Mouse (Mus musculus) limb, embryonic 10.5 days (tissue): ENCODE measurements around the gene Ptms. TPM values are rescaled to one million over a fixed set of nuclear protein-coding genes. Genes with fewer than 3 reads are reported as not detected.

Source experiments
- DNase-seq: peaks from one replicate; pipeline ENCODE4 v3.0.0-alpha.2; 2017; ENCODE audit warnings: low spot score
- H3K27ac ChIP-seq: fragments of 300-500 bp; sonication (generic); 2 replicates; pipeline ENCODE4 v1.5.1; 2016; ENCODE audit warnings: mild to moderate bottlenecking
- H3K27me3 ChIP-seq: fragments of 300-500 bp; sonication (generic); 2 replicates; pipeline ENCODE4 v1.6.1; 2016; ENCODE audit warnings: low read depth, mild to moderate bottlenecking; ENCODE audit not compliant: poor library complexity, severe bottlenecking
- H3K36me3 ChIP-seq: fragments of 300-500 bp; sonication (generic); 2 replicates; pipeline ENCODE4 v1.6.1; 2016; ENCODE audit warnings: mild to moderate bottlenecking, moderate library complexity
- H3K4me1 ChIP-seq: fragments of 300-500 bp; sonication (generic); 2 replicates; pipeline ENCODE4 v1.6.1; 2016
- H3K4me3 ChIP-seq: fragments of 300-500 bp; sonication (generic); 2 replicates; pipeline ENCODE4 v1.5.1; 2016; ENCODE audit warnings: mild to moderate bottlenecking, moderate library complexity
- H3K9me3 ChIP-seq: fragments of 300-500 bp; sonication (generic); replicated peaks from 2 replicates; pipeline ENCODE4 v1.6.1; 2016; ENCODE audit warnings: mild to moderate bottlenecking
- WGBS: fragments of 180-500 bp; shearing (Covaris S2); methylation state at CpG from one replicate; pipeline ENCODE4 v1.1.7; 2016; 5-methylcytosine and 5-hydroxymethylcytosine counted together
- polyA plus RNA-seq: library from polyadenylated mRNA; unstranded; fragments of >200 nt; fragmentation: Nextera tagmentation; extraction: Ambion mirVana; gene quantifications from 2 replicates; pipeline ENCODE4 v1.2.1, GENCODE M21; 2016

Ptms gene
- polyA plus RNA-seq, 1 experiment from 2014 or later: 208 TPM

GRCm38 (mm10) chr6:124941679-124942078, 21.8 kb upstream of the Ptms start:
- WGBS: 92% methylated on average over 1 of the region's 1 CpGs
- Histone ChIP-seq H3K36me3 (peaks cover 33% of the 10 kb centered on the region), H3K27me3 (no peaks in the 10 kb centered on the region)

GRCm38 (mm10) chr6:124938554-124938953, 18.7 kb upstream of the Ptms start:
- Histone ChIP-seq H3K9me3 (no peaks in the 10 kb centered on the region), H3K4me1 (peaks cover 12% of the 10 kb centered on the region), H3K27ac (no peak overlapping the region), H3K4me3 (no peak overlapping the region), H3K27me3 (no peaks in the 10 kb centered on the region), H3K36me3 (peaks cover 64% of the 10 kb centered on the region)
- 93% methylated on average over 7 of the region's 7 CpGs for WGBS
- no peak for DNase-seq

More at GRCm38 (mm10) chr6:124941679-124942078, 21.8 kb upstream of the Ptms start:
- H3K9me3 ChIP-seq: no peaks in the 10 kb centered on the region
- H3K4me3 ChIP-seq: no peak overlapping the region
- no peak for DNase-seq
- no peak overlapping the region for H3K27ac ChIP-seq
- H3K4me1 ChIP-seq: no peaks in the 10 kb centered on the region

DNA sequence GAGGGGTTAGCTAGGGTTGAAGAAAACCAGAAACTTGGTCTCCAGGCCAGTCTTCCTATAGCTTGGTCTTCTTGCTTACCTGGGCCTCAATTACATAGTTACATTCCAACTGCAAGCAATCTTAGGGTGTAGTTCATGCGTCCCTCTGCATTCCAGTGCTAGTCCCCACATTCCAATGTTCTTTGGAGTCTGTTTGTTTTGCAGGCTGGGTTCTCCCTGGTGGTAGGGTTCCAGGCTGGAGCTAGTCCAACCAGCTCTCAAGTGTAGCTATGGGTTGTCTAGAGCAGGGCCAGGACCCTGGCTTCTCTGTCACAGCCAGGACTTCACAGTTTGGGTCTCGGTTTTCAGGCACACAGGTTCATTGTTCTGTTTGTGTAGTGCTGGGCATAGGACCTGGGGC, 17.6 kb upstream of the Ptms start:
- no peak for DNase-seq
- no peak overlapping the region for H3K4me3 ChIP-seq
- H3K27ac ChIP-seq: no peak overlapping the region
- WGBS: 94% methylated on average over 2 of the region's 2 CpGs
- H3K36me3 ChIP-seq: peaks cover 73% of the 10 kb centered on the region
- no peaks in the 10 kb centered on the region for H3K9me3 ChIP-seq
- peaks cover 18% of the 10 kb centered on the region for H3K4me1 ChIP-seq
- H3K27me3 ChIP-seq: no peaks in the 10 kb centered on the region

DNA sequence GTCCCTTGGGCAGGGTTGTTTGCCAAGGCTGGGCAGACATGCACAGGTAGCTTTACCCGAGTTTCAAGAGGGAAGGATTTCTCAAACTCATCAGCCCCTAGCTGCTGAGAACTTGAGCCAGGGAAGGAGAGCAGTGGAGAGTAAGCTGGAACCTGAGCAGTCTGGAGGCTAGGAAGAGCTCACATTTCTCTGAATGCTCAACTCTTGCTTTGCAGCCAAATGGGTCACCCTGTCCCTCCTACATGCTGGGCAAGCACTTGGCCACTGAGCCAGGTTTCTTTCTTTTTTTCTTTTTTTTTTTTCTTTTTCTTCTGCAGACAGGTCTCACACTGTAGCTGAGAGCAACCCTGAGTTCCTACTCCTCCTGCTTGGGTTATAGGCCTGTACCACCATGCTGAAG, 16.8 kb upstream of the Ptms start:
- Histone ChIP-seq H3K27me3 (no peaks in the 10 kb centered on the region), H3K9me3 (no peaks in the 10 kb centered on the region), H3K4me1 (peaks cover 24% of the 10 kb centered on the region), H3K4me3 (no peak overlapping the region), H3K27ac (no peak overlapping the region), H3K36me3 (peaks cover 76% of the 10 kb centered on the region)
- WGBS: 84% methylated on average over 1 of the region's 1 CpGs
- no peak for DNase-seq

DNA sequence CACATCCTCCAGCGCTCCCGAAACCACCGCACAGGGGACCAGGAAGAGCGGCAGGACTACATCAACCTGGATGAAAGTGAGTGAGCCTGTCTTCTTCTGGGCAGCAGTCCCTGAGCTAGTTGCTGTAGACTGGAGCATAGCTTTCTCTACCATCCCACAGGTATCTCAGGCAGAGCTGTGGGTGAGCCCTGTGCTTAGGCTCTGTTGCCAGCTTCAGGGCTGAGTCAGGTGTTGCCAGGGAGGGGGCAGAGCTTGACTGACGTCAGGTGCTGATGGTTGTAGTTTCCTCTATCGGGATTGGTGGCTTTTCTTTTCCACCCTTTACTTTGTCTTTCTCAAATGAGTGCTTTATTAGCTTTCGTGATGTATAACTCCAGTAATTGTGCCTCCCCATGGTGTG, 14.8 kb upstream of the Ptms start:
- H3K36me3 ChIP-seq: peaks cover 72% of the 10 kb centered on the region
- peaks cover 32% of the 10 kb centered on the region for H3K4me1 ChIP-seq
- H3K27me3 ChIP-seq: no peaks in the 10 kb centered on the region
- no peak for DNase-seq
- H3K27ac ChIP-seq: no peak overlapping the region
- no peak overlapping the region for H3K4me3 ChIP-seq
- H3K9me3 ChIP-seq: no peaks in the 10 kb centered on the region
- 90% methylated on average over 7 of the region's 7 CpGs for WGBS

DNA sequence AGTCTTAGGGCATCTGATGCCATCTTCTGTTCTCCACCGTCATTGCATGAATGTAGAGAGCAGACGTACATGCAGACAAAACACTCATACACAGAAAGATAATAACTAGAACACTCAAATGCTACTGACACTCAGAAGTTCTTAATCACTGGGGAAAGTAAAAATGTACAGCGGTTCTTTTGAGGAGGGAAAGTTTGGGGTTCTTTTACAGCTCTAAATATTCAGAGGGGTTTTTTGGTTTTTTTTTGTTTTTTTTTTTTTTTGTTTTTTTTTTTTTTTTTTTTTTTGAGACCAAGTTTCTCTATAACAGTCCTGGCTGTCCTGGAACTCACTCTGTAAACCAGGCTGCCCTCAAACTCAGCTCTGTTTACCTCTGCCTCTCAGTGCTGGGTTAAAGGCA, 13.2 kb upstream of the Ptms start:
- Histone ChIP-seq H3K27me3 (no peaks in the 10 kb centered on the region), H3K4me3 (peak overlapping the region; percentile 84), H3K4me1 (peaks cover 35% of the 10 kb centered on the region), H3K27ac (no peak overlapping the region), H3K36me3 (peaks cover 58% of the 10 kb centered on the region), H3K9me3 (no peaks in the 10 kb centered on the region)
- WGBS: 89% methylated on average over 3 of the region's 3 CpGs
- DNase-seq: no peak

DNA sequence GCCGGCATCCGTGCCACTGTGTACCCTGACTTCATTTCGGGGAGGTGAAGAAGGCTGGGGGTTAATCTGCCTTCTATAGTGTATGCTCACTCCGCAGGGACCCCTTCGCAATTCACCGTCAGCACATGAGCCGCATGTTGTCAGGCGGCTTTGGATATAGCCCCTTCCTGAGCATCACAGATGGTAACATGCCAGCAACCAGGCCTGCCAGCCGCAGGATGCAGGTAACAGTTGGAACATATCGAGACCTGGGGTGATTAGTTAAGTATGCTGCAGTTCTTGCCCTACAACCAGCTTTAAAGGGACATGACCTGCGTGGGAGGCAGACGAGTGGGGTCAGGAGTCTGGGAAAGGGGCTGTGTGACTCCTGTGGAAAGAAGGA, 12.4 kb upstream of the Ptms start:
- H3K27ac ChIP-seq: peak overlapping the region; percentile 94
- DNase-seq: no peak
- peaks cover 35% of the 10 kb centered on the region for H3K4me1 ChIP-seq
- H3K9me3 ChIP-seq: no peaks in the 10 kb centered on the region
- 57% methylated on average over 12 of the region's 12 CpGs for whole genome bisulfite sequencing
- H3K36me3 ChIP-seq: peaks cover 49% of the 10 kb centered on the region
- peak overlapping the region; percentile 84 for H3K4me3 ChIP-seq
- H3K27me3 ChIP-seq: no peaks in the 10 kb centered on the region

- no peak for DNase-seq
- Histone ChIP-seq H3K27ac (peak overlapping the region; percentile 94), H3K4me3 (peak overlapping the region; percentile 84), H3K9me3 (no peaks in the 10 kb centered on the region), H3K4me1 (peaks cover 35% of the 10 kb centered on the region), H3K27me3 (no peaks in the 10 kb centered on the region), H3K36me3 (peaks cover 44% of the 10 kb centered on the region)
- WGBS: 1% methylated on average over 48 of the region's 48 CpGs
Measured at GRCm38 (mm10) chr6:124931525-124932313, 11.8 kb upstream of the Ptms start.

DNA sequence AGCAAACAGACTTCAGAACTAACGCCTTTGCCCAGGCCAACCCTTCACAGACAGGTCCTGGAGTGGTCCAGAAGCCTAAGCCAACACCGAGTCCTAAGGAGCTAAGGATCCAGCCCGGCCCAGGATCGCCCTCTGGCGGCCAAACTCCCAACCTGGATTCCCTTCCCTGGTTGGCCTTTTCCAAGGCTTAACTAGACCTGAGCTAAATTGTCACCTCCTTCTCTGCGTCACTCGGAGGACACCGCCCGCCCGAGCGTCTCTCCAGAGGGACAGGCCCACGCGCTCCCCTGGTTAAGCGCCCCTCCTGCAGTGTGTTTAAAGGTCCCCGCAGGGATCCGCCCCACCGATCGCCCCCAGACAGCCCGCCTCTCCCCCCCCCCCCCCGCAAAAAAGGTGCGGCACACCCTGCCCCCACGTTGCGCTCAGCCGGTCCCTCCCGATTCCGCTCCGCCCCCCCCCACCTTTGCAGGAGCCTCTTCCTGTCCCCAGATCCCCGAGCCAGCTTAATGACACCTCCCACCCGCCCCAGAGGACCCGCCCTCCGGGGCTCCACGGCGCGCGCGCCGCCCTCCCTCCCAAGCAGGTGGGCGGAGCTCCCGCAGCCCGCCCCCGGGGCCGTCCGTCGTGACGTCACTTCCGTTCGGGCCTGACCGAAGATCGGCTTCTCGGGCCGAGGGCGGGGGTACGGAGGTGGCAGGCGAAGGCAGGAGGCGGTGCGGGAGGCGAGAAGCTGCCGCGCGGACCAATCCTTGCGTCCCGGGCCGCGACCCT, 11.0 kb upstream of the Ptms start, which contains the start of gene Mlf2:
Gene Mlf2, plus strand, starts transcription at position 633 of the 771 bp plus-strand sequence.
- DNase-seq: peak; percentile 100
- Histone ChIP-seq H3K27ac (peak within 1 kb of the TSS; percentile 94), H3K4me3 (peak within 1 kb of the TSS; percentile 84), H3K4me1 (peaks cover 38% of the 10 kb centered on the region), H3K9me3 (no peaks in the 10 kb centered on the region), H3K36me3 (peaks cover 36% of the 10 kb centered on the region), H3K27me3 (no peaks in the 10 kb centered on the region)
- under 1% methylated on average over 57 of the region's 64 CpGs for WGBS

GRCm38 (mm10) chr6:124930231-124930630, 10.3 kb upstream of the Ptms start:
- Histone ChIP-seq H3K4me3 (peak overlapping the region; percentile 84), H3K27me3 (no peaks in the 10 kb centered on the region), H3K36me3 (peaks cover 29% of the 10 kb centered on the region), H3K9me3 (no peaks in the 10 kb centered on the region), H3K27ac (peak overlapping the region; percentile 94), H3K4me1 (peaks cover 45% of the 10 kb centered on the region)
- WGBS: 57% methylated on average over 1 of the region's 1 CpGs
- DNase-seq: no peak

DNA sequence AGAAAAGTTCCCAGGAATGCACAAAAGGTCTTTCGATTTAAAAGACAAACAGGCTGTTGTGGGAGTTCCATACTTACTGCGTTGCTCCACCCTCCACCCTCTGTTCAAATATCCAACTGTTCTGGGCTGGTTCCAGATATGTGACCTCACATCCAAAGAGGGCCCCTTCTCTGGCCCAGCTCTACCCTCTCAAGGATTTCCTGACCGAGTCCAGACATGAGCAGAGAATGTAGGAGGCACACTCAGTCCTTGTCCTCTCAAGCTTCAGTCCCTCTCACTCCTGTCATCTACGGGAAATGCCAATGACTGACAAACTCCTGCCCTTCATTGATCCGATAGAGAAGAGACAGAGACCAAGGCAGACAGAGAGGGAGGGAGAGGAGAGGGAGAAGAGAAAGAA, 6.0 kb upstream of the Ptms start:
- 63% methylated on average over 5 of the region's 5 CpGs for WGBS
- Histone ChIP-seq H3K4me3 (no peak overlapping the region), H3K27ac (peak overlapping the region; percentile 64), H3K4me1 (peaks cover 38% of the 10 kb centered on the region), H3K9me3 (no peaks in the 10 kb centered on the region), H3K27me3 (no peaks in the 10 kb centered on the region), H3K36me3 (no peaks in the 10 kb centered on the region)
- DNase-seq: no peak

DNA sequence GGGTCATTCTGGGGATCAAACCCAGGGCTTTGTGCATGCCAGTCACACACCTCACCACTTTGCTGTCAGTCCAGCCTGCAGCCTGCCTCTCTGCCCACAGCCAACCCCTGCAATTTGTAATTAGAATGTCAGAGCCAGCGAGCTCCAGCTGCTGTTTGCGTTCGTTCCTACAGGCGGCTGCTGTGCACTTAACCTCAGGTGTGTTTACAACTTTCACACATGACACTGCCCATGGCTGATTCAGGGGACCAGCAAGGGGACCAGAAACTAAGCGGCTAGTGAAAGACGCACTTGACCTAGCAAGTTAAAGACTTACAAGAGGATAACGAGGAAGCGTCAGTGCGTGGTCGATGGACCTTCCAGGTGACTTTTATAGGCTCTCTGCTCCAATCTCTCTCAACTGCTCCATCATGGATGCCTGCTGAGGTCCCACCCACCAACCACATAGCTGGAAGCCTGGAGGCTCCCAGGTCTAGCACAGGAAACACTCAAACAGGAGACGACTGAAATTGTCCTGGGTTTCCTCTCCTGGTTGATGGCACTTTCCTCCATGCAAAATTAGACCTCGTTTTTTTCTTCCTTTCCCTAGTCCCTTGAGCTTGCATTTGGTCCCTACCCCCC, 5.4 kb upstream of the Ptms start:
- H3K9me3 ChIP-seq: no peaks in the 10 kb centered on the region
- no peaks in the 10 kb centered on the region for H3K27me3 ChIP-seq
- H3K27ac ChIP-seq: peak overlapping the region; percentile 64
- no peaks in the 10 kb centered on the region for H3K36me3 ChIP-seq
- peaks cover 42% of the 10 kb centered on the region for H3K4me1 ChIP-seq
- 23% methylated on average over 12 of the region's 12 CpGs for WGBS
- no peak overlapping the region for H3K4me3 ChIP-seq
- no peak for DNase-seq

- Histone ChIP-seq H3K36me3 (no peaks in the 10 kb centered on the region), H3K4me3 (no peak overlapping the region), H3K27me3 (no peaks in the 10 kb centered on the region), H3K4me1 (peaks cover 66% of the 10 kb centered on the region), H3K9me3 (no peaks in the 10 kb centered on the region), H3K27ac (peak overlapping the region; percentile 100)
- DNase-seq: no peak
- WGBS: 77% methylated on average over 4 of the region's 4 CpGs
Measured at GRCm38 (mm10) chr6:124921539-124921938, 1.6 kb upstream of the Ptms start.
